Mouse (Mus musculus) liver, postnatal 0 days (tissue): ENCODE measurements around the gene Ipo4.

Source experiments
- CTCF ChIP-seq: sonication (generic); IDR thresholded peaks from 2 replicates; pipeline ENCODE4 v1.5.1; 2016; ENCODE audit warnings: antibody characterized with exemption, low read depth
- EP300 ChIP-seq: IDR thresholded peaks from 2 replicates; pipeline ENCODE4 v1.6.1; 2016; ENCODE audit warnings: antibody characterized with exemption, low read depth, mild to moderate bottlenecking

DNA sequence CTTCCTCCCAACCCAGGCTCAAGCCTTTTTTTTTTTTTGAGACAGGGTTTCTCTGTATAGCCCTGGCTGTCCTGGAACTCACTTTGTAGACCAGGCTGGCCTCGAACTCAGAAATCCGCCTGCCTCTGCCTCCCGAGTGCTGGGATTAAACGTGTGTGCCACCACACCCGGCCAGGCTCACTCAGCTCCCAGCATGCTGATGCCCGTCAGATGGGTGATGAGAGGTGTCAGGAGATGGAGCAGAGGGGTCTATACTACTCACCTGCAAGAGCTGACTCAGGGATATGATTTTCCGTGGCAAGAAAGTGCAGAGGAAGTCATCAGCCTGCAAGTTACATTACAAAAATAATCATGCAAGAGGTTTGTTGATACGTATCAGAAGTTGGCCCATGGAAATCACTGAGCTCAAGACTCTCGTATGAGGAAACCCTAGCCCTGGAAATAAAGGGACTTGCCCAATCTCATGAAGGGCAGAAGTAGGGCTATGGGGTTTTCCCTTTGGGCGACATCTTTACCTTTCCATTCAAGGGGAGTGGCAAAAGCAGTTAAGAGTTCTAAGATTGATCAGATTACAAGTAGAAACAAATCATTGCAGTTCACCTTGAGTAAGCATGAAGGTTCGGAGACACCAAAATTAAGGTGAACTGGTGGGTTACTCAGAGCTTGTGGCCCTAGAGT is 45.8 kb downstream of the Ipo4 start:
- TF ChIP-seq CTCF: no peak
- no peak for TF ChIP-seq EP300
